Mouse (Mus musculus) forebrain, embryonic 16.5 days (tissue): ENCODE data around the gene Gm21818. TPM values are rescaled to one million over a fixed set of nuclear protein-coding genes. Genes with fewer than 3 reads are reported as not detected.
"Not testable (repeated sequence)": the region's sequence is repeated elsewhere in the genome, so short reads cannot be mapped to it uniquely, and the experiment has no call there.

Experiments
- ATAC-seq: fragments of 200-750 bp; cut with Nextera tagmentation; 2 replicates; pipeline ENCODE4 v1.8.0; 2017; ENCODE audit warnings: mild to moderate bottlenecking, moderate library complexity
- H3K27ac ChIP-seq: fragments of 300-500 bp; sonication (generic); 2 replicates; pipeline ENCODE4 v1.5.1; 2014; ENCODE audit warnings: low read length, control low read depth
- H3K27me3 ChIP-seq: fragments of 300-500 bp; sonication (generic); replicated peaks from 2 replicates; pipeline ENCODE4 v1.6.1; 2014; ENCODE audit warnings: low read length; ENCODE audit not compliant: control insufficient read depth, insufficient read depth
- H3K36me3 ChIP-seq: fragments of 300-500 bp; sonication (generic); 2 replicates; pipeline ENCODE4 v1.6.1; 2014; ENCODE audit not compliant: control insufficient read depth, insufficient read depth
- H3K4me1 ChIP-seq: fragments of 300-500 bp; sonication (generic); replicated peaks from 2 replicates; pipeline ENCODE4 v1.6.1; 2014; ENCODE audit warnings: low read length; ENCODE audit not compliant: control insufficient read depth, insufficient read depth
- H3K4me2 ChIP-seq: fragments of 300-500 bp; sonication (generic); 2 replicates; pipeline ENCODE4 v1.6.1; 2014; ENCODE audit warnings: mild to moderate bottlenecking, low read length, control low read depth
- H3K4me3 ChIP-seq: fragments of 300-500 bp; sonication (generic); replicated peaks from 2 replicates; pipeline ENCODE4 v1.5.1; 2014; ENCODE audit warnings: mild to moderate bottlenecking, low read length, control low read depth
- H3K9ac ChIP-seq: fragments of 300-500 bp; sonication (generic); replicated peaks from 2 replicates; pipeline ENCODE4 v1.6.1; 2014; ENCODE audit warnings: low read depth, low read length, control low read depth
- H3K9me3 ChIP-seq: fragments of 300-500 bp; sonication (generic); 2 replicates; pipeline ENCODE4 v1.6.1; 2016; ENCODE audit warnings: low read length; ENCODE audit not compliant: control insufficient read depth
- WGBS: fragments of 180-500 bp; shearing (Covaris S2); extraction: QIAGEN DNeasy Blood & Tissue Kit; methylation state at CpG from one replicate; pipeline ENCODE4 v1.1.7; 2014; 5-methylcytosine and 5-hydroxymethylcytosine counted together
- polyA plus RNA-seq: library from polyadenylated mRNA; unstranded; fragments of >200 nt; fragmentation: Nextera tagmentation; extraction: Ambion mirVana; gene quantifications from 2 replicates; pipeline ENCODE4 v1.2.1, GENCODE M21; 2015

Gm21818 gene
- polyA plus RNA-seq: not detected in 2 replicates

- not testable (repeated sequence) for H3K27me3 ChIP-seq, H3K9ac ChIP-seq, H3K4me3 ChIP-seq, H3K27ac ChIP-seq, ATAC-seq, H3K36me3 ChIP-seq, H3K4me2 ChIP-seq, H3K4me1 ChIP-seq, H3K9me3 ChIP-seq
- WGBS: 70% methylated on average over 4 of the region's 4 CpGs
Observed at GRCm38 (mm10) chr13:120172133-120172532, at the start of gene Gm21818. Gene Gm21818 (plus strand): TSS chr13:120172433.

DNA sequence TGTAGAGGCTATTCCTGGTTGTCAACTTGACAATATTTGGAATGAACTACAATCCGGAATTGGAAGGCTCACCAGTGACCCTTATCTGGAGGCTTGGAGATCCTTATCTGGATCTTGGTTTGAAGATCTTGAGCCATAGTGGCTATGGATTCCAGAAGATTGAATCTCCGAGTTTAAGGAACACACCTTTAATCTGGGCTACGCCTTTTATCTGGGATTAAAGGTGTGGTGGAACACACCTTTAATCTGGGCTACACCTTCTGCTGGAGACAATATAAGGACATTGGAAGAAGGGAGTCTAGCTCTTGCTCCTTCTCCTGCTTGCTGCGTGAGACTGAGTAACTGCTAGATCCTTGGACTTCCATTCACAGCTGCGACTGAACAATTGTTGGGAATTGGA lies 32.3 kb upstream of the Gm21818 start, which contains the start of gene Gm20767:
Gm20767 (plus strand) TSS at position 301 of the 400 bp plus-strand sequence.
- not testable (repeated sequence) for H3K27me3 ChIP-seq, H3K9me3 ChIP-seq, H3K4me1 ChIP-seq, H3K4me2 ChIP-seq, H3K36me3 ChIP-seq, H3K27ac ChIP-seq, H3K4me3 ChIP-seq, H3K9ac ChIP-seq, ATAC-seq
- 91% methylated on average over 1 of the region's 5 CpGs for WGBS

DNA sequence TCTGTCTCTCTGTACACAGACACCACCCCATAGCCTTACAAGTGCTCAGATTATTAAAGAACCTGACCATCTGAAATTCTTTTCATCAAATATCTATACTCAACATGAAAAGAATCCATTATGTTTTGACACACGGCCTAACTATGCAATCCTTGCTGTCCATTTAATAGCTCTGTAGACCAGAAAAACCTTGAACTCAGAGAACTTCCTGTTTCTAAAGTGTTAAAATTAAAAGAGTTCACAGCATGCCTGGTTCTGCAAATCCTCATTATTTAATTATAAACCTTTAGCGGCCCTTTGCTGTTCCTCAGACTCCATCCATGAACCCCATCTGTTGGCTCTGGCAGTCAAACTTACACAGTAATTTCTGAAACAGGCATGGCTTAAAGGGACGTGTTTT lies 29.9 kb upstream of the Gm21818 start:
- H3K9me3 ChIP-seq, ATAC-seq, H3K9ac ChIP-seq, H3K4me1 ChIP-seq, H3K27me3 ChIP-seq, H3K4me3 ChIP-seq, H3K4me2 ChIP-seq, H3K36me3 ChIP-seq, H3K27ac ChIP-seq: not testable (repeated sequence)
- 69% methylated on average over 2 of the region's 3 CpGs for WGBS

DNA sequence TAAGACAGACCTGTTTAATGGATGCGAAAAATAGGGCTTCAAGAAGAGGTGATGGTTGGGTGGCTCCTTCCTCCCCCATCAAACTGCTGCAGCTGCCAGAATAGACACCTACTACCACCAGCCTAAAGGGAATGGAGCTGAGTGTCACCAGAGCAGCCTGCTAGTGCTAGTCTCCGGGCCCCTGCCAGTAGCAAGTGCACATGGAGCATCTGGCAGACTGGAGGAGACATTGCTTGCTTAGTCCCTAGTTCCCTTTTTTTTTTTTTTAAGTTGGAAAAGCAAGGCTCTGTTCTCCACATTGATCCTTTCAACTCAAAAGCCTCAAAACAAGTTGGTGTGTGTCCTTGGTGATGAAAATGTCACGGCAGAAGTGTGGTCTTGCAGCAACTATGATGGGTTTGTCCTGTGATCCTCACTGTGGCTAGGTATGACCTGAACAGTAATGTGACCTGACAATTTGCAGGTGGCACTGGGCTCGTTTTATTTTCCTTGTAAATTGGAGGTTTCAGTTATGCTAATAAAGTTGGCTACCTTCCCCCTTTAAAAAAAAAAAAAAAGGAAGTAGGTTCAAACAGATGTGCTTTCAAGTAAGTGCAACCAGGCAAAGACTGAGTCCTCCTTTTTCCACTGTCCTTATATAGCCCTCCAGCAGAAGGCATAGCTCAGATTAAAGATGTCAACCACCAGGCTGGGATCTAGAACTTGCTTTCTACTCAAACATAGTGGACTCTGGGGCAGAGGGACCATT lies 22.4 kb upstream of the Gm21818 start:
- not testable (repeated sequence) for H3K27me3 ChIP-seq, ATAC-seq, H3K9me3 ChIP-seq, H3K4me1 ChIP-seq, H3K4me3 ChIP-seq, H3K36me3 ChIP-seq, H3K9ac ChIP-seq, H3K27ac ChIP-seq, H3K4me2 ChIP-seq
- 72% methylated on average over 3 of the region's 4 CpGs for WGBS

- WGBS: 66% methylated on average over 3 of the region's 3 CpGs
- ATAC-seq, H3K4me2 ChIP-seq, H3K4me1 ChIP-seq, H3K27me3 ChIP-seq, H3K9me3 ChIP-seq, H3K36me3 ChIP-seq, H3K4me3 ChIP-seq, H3K27ac ChIP-seq, H3K9ac ChIP-seq: not testable (repeated sequence)
Observed at GRCm38 (mm10) chr13:120150589-120150988, 21.6 kb upstream of the Gm21818 start.

DNA sequence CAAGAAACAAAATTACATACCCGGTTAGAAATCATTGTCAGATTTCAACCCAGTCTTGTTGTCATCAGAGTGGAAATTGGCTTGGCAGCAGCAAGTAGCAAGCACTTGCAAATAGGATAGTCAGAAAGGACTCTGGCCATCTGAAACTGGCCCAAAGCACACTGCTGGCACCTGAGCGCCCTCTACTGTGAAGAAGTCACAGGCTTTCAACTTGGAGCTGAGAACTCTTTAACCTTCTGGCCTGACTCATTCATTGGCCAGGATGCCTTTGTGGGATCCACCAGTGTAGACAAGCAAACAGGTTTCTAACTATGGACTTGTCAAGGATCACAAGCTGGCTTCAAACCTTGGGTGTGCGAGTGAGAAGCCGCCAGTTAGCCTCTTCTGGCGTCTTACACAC lies 3.9 kb upstream of the Gm21818 start:
- not testable (repeated sequence) for H3K27ac ChIP-seq, H3K36me3 ChIP-seq, H3K9ac ChIP-seq, H3K9me3 ChIP-seq, H3K4me2 ChIP-seq, H3K4me3 ChIP-seq, H3K27me3 ChIP-seq, H3K4me1 ChIP-seq, ATAC-seq
- 60% methylated on average over 5 of the region's 5 CpGs for WGBS

DNA sequence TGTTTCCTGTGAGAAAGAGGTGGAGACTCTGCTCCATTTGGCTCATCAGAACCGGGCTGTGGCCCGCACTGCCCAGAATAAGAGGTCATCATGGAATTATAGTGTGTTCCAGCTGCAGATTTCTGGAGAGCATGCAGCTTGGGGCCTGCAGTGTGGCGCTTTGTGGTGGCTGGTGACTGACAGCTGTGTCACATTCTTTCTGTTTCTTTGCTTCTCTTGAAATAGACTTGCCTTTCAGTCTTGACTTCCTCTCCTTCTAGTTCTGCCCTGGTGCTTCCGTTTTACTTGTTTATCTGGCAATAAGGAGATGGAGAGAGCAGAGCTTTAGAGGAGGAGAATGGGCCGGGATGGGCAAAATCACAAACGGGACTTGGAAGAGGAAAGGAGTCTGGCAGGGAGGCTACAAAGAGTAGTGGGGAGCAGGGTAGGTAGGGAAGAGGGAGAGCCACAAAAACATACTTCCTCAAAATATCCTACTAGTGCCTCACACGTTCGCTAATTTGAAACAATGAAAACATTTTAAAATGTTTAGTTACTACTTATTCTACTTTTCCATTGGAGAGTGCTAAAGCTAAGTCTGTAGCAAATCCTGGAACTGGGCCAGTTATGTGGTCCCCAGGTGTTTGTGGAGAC lies 24.1 kb downstream of the Gm21818 start:
- not testable (repeated sequence) for ATAC-seq, H3K4me2 ChIP-seq, H3K4me3 ChIP-seq, H3K36me3 ChIP-seq, H3K4me1 ChIP-seq, H3K9me3 ChIP-seq, H3K27ac ChIP-seq, H3K27me3 ChIP-seq, H3K9ac ChIP-seq
- WGBS: 90% methylated on average over 7 of the region's 8 CpGs

DNA sequence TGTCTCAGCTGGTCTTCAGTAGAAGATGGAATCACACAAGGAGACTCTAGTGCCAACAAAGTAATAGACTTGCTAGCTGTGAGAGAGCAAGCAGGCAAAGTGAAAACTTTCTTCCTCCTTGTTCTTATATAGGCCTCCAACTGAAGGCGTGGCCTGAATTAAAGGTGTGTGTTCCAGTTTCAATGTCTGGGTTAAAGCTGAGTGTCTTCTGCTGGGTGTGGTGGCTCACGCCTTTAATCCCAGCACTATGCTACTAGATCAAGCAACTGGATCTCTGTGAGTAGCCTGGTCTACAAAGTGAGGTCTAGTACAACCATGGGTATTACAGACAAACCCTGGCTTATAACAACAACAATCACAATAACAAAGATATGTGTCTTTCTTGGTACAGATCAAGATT lies 43.6 kb downstream of the Gm21818 start, which contains the start of gene Gm21762:
Gm21762 (minus strand) TSS at position 101 of the 400 bp plus-strand sequence.
- not testable (repeated sequence) for H3K4me2 ChIP-seq, H3K9me3 ChIP-seq, H3K9ac ChIP-seq, H3K4me1 ChIP-seq, H3K27ac ChIP-seq, H3K36me3 ChIP-seq, H3K4me3 ChIP-seq, ATAC-seq, H3K27me3 ChIP-seq
- no CpG with 5 or more reads among the region's 2 CpGs for WGBS

GRCm38 (mm10) chr13:120220922-120221321 lies 48.7 kb downstream of the Gm21818 start:
- H3K4me2 ChIP-seq, H3K27ac ChIP-seq, H3K9ac ChIP-seq, ATAC-seq, H3K4me1 ChIP-seq, H3K36me3 ChIP-seq, H3K9me3 ChIP-seq, H3K27me3 ChIP-seq, H3K4me3 ChIP-seq: not testable (repeated sequence)
- 76% methylated on average over 5 of the region's 5 CpGs for WGBS
